Mouse (Mus musculus) embryonic facial prominence, embryonic 15.5 days (tissue): ENCODE data around the gene Tmem95. TPM values are rescaled to one million over a fixed set of nuclear protein-coding genes. Genes with fewer than 3 reads are reported as not detected.
"Not testable (repeated sequence)": the region's sequence is repeated elsewhere in the genome, so short reads cannot be mapped to it uniquely, and the experiment has no call there.

Experiments used
- ATAC-seq: fragments of 200-750 bp; cut with Nextera tagmentation; 2 replicates; pipeline ENCODE4 v1.8.0; 2017; ENCODE audit warnings: low read depth, moderate TSS enrichment; ENCODE audit not compliant: insufficient number of reproducible peaks, low FRiP score, low TSS enrichment
- H3K27ac ChIP-seq: fragments of 300-500 bp; sonication (generic); replicated peaks from 2 replicates; pipeline ENCODE4 v1.5.1; 2015; ENCODE audit warnings: mild to moderate bottlenecking, inconsistent platforms
- H3K27me3 ChIP-seq: fragments of 300-500 bp; sonication (generic); 2 replicates; pipeline ENCODE4 v1.6.1; 2015; ENCODE audit warnings: inconsistent platforms
- H3K36me3 ChIP-seq: fragments of 300-500 bp; sonication (generic); 2 replicates; pipeline ENCODE4 v1.6.1; 2015; ENCODE audit warnings: mild to moderate bottlenecking, inconsistent platforms
- H3K4me1 ChIP-seq: fragments of 300-500 bp; sonication (generic); 2 replicates; pipeline ENCODE4 v1.6.1; 2015; ENCODE audit warnings: inconsistent platforms
- H3K4me2 ChIP-seq: fragments of 300-500 bp; sonication (generic); replicated peaks from 2 replicates; pipeline ENCODE4 v1.6.1; 2015; ENCODE audit warnings: mild to moderate bottlenecking, inconsistent platforms
- H3K4me3 ChIP-seq: fragments of 300-500 bp; sonication (generic); replicated peaks from 2 replicates; pipeline ENCODE4 v1.5.1; 2015; ENCODE audit warnings: mild to moderate bottlenecking, inconsistent platforms
- H3K9ac ChIP-seq: fragments of 300-500 bp; sonication (generic); 2 replicates; pipeline ENCODE4 v1.6.1; 2015; ENCODE audit warnings: inconsistent platforms
- H3K9me3 ChIP-seq: fragments of 300-500 bp; sonication (generic); replicated peaks from 2 replicates; pipeline ENCODE4 v1.6.1; 2016; ENCODE audit warnings: inconsistent platforms
- WGBS: fragments of 180-500 bp; shearing (Covaris S2); methylation state at CpG from one replicate; pipeline ENCODE4 v1.1.7; 2015; 5-methylcytosine and 5-hydroxymethylcytosine counted together
- polyA plus RNA-seq: library from polyadenylated mRNA; unstranded; fragments of >200 nt; fragmentation: Nextera tagmentation; extraction: Ambion mirVana; gene quantifications from 2 replicates; pipeline ENCODE4 v1.2.1, GENCODE M21; 2015

Gene Tmem95
- polyA plus RNA-seq, 1 experiment from 2014 or later, result 0.35 TPM

DNA sequence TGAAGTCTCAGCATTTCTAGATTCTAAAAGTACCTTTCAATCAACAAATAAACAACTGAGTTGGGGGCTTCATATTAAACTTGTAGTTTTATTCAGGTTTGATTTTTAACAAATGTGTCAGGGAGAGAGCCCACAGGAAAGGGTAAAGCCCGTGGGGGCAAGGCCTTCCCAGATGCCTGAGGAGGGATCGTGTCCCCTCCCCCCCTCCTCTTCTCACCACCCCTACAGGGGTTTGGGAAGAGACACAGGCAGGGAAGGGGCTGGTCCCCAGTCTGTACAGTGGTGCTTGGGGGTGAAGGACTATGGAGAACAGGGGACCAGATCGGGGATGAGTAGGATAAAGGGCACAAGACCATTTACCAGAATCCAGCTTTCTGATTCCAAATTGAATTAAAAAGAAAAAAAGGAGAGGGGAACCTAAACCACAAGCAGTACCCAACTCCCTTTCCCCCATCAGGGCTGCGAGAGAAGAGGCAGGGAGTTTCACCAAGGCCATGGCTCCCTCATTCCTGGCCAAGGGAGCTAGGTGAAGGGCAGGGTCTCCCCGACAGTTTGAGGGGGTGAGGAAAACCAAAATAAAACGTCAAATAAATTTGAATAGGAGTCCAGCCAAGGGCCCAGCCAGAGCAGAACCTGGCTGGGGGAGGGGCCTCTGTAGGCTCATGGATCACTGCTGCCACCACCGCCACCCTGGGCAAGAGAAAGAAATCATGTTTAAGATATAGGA lies 39.0 kb upstream of the Tmem95 start:
- not testable (repeated sequence) for H3K27me3 ChIP-seq, H3K4me3 ChIP-seq, ATAC-seq, H3K9ac ChIP-seq, H3K9me3 ChIP-seq, H3K27ac ChIP-seq, H3K4me2 ChIP-seq
- WGBS, result 44% methylated on average over 7 of the region's 7 CpGs
- Histone ChIP-seq H3K4me1 (peaks cover 46% of the 10 kb centered on the region), H3K36me3 (peaks cover 60% of the 10 kb centered on the region)

DNA sequence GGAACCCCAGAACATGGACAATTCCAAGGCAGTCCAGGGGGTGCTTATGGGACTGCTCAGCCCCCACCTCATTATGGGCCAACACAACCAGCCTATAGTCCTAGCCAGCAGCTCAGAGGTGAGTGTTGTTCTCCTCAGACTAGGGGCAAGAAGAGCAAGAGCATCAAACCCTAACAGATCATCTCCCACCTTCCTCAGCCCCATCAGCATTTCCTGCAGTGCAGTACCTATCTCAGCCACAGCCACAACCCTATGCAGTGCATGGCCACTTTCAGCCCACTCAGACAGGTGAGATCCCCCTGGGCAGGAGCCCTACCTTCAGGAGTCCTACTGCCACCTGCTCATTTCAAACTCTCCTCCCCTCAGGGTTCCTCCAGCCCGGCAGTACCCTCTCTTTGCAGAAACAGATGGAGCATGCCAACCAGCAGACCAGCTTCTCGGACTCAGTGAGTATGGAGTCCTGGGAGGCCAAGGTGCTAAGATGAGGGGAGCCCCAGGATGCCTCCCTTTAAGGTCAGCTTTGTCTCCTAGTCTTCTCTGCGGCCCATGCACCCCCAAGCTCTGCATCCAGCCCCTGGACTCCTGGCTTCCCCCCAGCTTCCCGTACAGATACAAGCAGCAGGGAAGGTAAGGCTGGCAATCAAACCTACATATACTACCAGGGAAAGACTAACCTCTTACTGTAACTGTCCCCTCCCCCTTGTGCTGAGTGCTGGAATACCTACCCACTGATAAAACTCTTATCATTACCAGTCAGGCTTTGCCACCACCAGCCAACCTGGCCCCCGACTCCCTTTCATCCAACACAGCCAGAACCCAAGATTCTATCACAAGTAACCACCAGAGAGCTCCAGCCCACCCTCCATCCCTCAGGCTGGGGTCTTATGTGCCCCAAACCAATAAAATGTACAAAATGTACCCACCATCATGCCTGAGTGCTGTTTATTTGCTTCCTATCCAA lies 38.1 kb upstream of the Tmem95 start:
- Histone ChIP-seq H3K4me1 (peaks cover 46% of the 10 kb centered on the region), H3K9ac (no peak overlapping the region), H3K36me3 (peaks cover 69% of the 10 kb centered on the region), H3K27ac (no peak overlapping the region), H3K27me3 (no peaks in the 10 kb centered on the region), H3K4me3 (peak overlapping the region; percentile 75), H3K9me3 (no peaks in the 10 kb centered on the region), H3K4me2 (peak overlapping the region; percentile 89; the same call in 1 of the 2 replicates)
- WGBS, result 62% methylated on average over 5 of the region's 5 CpGs
- ATAC-seq, result no peak

DNA sequence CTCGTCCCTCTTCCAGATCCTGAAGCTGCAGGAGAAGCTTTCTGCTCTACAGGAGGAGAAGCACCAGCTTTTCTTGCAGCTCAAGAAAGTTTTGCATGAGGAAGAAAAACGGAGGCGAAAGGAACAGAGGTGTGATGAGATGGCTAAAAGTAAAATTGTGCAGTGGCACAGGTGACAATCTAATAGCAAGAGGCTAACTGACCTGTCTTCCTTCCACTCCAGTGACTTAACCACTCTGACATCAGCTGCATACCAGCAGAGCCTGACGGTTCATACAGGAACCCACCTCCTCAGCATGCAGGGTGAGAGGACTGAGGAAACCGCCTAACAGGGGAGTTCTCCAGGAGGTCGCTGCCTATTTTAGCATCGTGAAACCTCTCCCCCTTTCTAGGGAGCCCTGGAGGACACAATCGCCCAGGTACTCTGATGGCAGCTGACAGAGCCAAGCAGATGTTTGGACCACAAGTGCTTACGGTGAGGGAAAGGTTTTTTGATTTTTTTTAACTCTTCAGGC lies 37.2 kb upstream of the Tmem95 start:
- peaks cover 79% of the 10 kb centered on the region for H3K36me3 ChIP-seq
- H3K4me3 ChIP-seq, result peak overlapping the region; percentile 75
- H3K4me2 ChIP-seq, result peak overlapping the region; percentile 89
- H3K27me3 ChIP-seq, result no peaks in the 10 kb centered on the region
- WGBS, result 27% methylated on average over 9 of the region's 9 CpGs
- ATAC-seq, result no peak
- H3K9ac ChIP-seq, result peak overlapping the region; percentile 80; the same call in 1 of the 2 replicates
- 0 out of 2 replicates have a peak overlapping the region, but pooled peaks have one; percentile 92 for H3K27ac ChIP-seq
- peaks cover 46% of the 10 kb centered on the region for H3K4me1 ChIP-seq
- H3K9me3 ChIP-seq, result no peaks in the 10 kb centered on the region

DNA sequence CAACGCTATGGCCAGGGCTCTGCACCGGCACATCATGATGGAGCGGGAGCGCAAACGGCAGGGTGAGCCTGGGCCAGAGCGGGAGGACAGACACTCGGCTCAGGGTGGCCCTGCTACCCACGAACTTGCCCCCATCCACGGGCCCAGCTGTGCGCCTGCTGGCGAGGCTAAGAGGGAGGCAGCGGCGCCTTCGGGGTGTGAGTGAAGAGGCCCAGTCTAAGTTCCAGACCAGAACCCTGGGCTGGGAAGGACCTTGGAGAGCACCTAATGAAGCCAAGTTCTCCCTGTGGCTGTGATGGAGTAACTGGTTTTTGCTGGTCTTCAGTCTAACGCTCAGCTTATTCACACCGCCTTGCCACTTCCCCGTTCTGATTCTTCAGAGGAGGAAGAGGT lies 36.5 kb upstream of the Tmem95 start:
- peak overlapping the region; percentile 80 for H3K9ac ChIP-seq
- H3K36me3 ChIP-seq, result peaks cover 85% of the 10 kb centered on the region
- no peaks in the 10 kb centered on the region for H3K9me3 ChIP-seq
- no peaks in the 10 kb centered on the region for H3K27me3 ChIP-seq
- peak overlapping the region; percentile 92 for H3K27ac ChIP-seq
- ATAC-seq, result 0 out of 2 replicates have a peak, but pooled peaks have one; percentile 4
- H3K4me3 ChIP-seq, result peak overlapping the region; percentile 75
- H3K4me1 ChIP-seq, result peaks cover 43% of the 10 kb centered on the region
- peak overlapping the region; percentile 89 for H3K4me2 ChIP-seq
- 3% methylated on average over 17 of the region's 17 CpGs for WGBS

DNA sequence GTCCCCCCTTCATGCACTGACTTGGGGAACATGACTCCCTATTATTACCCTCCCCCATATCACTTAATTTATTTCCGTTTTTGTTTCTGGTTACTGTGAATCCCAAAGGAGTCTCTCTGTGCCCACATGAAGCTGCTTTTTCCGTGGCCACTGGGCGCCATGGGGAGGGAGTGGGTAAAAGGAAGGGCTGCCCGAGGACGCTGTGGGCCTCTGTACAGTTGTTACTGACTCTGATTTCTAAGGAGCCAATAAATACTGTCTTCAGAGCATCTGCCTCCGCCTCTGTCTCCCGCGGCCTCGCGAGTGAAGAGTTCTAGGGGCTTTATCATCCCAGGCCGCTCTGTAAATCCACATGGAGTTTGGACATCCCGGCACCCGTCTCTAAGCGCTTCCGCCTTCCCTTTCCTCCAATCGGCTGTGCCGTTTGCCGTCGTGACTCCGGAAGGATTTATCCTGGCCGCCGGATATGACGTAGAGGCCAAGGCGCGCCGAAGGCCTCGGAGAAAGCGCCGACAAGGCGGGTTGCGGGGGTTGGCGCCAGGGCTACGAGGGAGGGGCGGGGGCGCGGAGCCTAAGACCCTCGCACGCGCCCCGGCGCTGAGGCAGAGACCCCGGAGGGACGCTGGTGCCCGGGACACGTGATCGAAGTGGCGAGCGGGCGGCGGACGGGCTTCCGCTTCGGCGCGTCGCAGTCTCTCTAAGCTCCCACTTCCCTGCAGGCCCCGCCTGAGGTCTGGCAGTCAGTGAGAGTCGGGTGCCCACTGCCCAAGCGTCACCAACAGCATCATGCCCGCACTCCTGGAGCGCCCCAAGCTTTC lies 35.9 kb upstream of the Tmem95 start, which contains the start of gene Gps2:
Gene Gps2 (plus strand): TSS at position 335 of the 818 bp plus-strand sequence.
- no peaks in the 10 kb centered on the region for H3K9me3 ChIP-seq
- H3K4me3 ChIP-seq, result peak within 1 kb of the TSS; percentile 75
- H3K9ac ChIP-seq, result peak within 1 kb of the TSS; percentile 80
- H3K4me2 ChIP-seq, result peak within 1 kb of the TSS; percentile 89
- H3K27ac ChIP-seq, result peak within 1 kb of the TSS; percentile 92
- no peaks in the 10 kb centered on the region for H3K27me3 ChIP-seq
- peaks cover 85% of the 10 kb centered on the region for H3K36me3 ChIP-seq
- 1% methylated on average over 61 of the region's 61 CpGs for WGBS
- H3K4me1 ChIP-seq, result peaks cover 37% of the 10 kb centered on the region
- ATAC-seq, result peak; percentile 89

DNA sequence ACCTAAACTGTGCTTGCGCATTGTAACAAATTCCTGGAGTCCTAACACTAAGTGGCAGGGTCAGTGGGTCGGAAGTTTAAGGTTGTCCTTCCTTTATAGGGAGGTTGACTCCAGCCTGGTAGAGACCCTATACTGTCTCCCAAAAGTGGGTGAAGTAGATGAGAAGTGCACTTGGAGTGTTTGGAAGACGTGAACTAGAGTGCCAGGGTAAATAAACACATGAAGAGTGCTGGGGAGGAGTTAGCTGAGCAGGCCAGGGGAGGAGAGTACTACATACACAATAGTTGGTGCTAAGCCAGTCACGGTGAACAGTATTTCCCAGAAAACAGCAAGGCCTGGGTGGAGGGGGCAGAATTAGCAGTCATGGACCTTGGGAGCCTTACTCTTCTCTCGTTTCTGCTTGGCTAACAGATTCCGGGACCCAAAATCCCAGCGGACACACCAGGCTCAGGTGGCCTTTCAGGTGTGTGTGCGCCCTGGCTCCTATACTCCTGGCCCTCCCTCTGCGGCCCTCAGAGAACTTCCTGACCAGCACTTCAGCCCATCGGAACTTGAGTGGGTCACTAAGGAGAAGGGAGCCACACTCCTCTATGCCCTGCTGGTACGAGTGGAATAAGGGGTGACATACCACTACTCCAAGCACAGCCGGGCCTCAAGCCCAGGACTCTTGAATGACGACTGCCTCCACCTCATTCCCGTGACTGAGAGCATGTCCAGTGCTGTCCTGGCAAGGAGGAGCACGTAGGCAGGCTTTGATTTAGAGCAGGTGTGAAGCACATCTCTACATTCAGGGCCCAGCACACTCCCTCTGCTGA lies 35.1 kb upstream of the Tmem95 start:
- peak overlapping the region; percentile 89 for H3K4me2 ChIP-seq
- peak overlapping the region; percentile 75 for H3K4me3 ChIP-seq
- H3K9ac ChIP-seq, result 0 out of 2 replicates have a peak overlapping the region, but pooled peaks have one; percentile 80
- peak overlapping the region; percentile 92; the same call in 1 of the 2 replicates for H3K27ac ChIP-seq
- no peaks in the 10 kb centered on the region for H3K9me3 ChIP-seq
- H3K4me1 ChIP-seq, result peaks cover 30% of the 10 kb centered on the region
- no peak for ATAC-seq
- WGBS, result 73% methylated on average over 15 of the region's 15 CpGs
- peaks cover 85% of the 10 kb centered on the region for H3K36me3 ChIP-seq
- no peaks in the 10 kb centered on the region for H3K27me3 ChIP-seq

DNA sequence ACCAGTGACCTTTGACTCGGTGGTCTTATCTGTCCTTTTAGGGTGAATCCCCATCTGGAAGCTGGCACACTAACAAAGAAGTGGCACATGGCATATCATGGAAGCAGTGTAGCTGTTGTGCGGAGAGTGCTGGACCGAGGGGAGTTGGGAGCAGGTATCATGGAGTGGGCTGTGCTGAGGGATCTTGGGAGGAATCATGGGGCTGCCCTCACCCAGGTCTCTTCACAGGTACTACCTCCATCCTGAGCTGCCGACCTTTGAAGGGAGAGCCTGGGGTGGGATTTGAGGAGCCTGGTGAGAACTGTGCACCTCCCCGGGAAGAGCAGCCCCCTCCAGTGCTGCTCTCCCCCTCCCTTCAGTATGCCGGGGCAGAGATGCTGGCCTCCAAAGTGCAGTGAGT lies 33.9 kb upstream of the Tmem95 start:
- H3K4me2 ChIP-seq, result no peak overlapping the region
- 82% methylated on average over 6 of the region's 6 CpGs for WGBS
- peaks cover 30% of the 10 kb centered on the region for H3K4me1 ChIP-seq
- peaks cover 85% of the 10 kb centered on the region for H3K36me3 ChIP-seq
- no peak overlapping the region for H3K27ac ChIP-seq
- no peaks in the 10 kb centered on the region for H3K27me3 ChIP-seq
- no peak overlapping the region for H3K4me3 ChIP-seq
- no peak for ATAC-seq
- H3K9me3 ChIP-seq, result no peaks in the 10 kb centered on the region
- H3K9ac ChIP-seq, result no peak overlapping the region

DNA sequence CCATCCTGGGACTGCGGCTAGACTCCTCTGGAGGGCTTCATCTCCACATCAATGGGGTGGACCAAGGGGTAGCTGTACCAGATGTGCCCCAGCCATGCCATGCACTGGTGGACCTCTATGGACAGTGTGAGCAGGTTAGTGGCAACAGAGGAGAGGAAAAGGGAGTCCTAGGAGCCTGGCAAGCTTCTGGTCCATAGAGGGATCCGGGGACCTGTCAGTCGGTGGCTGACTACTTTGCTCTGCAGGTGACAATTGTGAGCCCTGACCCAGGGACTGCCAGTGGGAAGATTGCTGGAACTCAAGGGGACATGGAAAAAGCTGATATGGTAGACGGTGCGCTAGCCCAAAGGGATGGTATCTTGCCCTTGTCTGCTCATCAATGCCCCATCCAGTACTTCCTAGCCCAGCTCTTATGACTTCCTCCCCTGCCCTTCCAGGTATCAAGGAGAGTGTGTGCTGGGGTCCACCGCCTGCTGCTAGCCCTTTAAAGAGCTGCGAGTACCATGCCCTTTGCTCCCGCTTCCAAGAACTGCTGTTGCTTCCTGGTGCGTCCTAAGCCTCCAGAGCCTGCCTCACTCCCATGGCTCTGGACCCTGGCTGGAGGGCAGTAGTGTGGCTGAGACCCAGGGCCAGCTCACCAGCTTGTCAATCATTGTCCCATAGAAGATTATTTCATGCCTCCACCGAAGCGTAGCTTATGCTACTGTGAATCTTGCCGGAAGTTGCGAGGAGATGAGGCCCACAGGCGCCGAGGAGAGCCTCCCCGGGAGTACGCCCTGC lies 33.2 kb upstream of the Tmem95 start:
- Histone ChIP-seq H3K9me3 (no peaks in the 10 kb centered on the region), H3K9ac (no peak overlapping the region), H3K36me3 (peaks cover 85% of the 10 kb centered on the region), H3K4me3 (no peak overlapping the region), H3K27ac (no peak overlapping the region), H3K27me3 (no peaks in the 10 kb centered on the region), H3K4me2 (no peak overlapping the region), H3K4me1 (peaks cover 25% of the 10 kb centered on the region)
- 94% methylated on average over 17 of the region's 17 CpGs for WGBS
- no peak for ATAC-seq

DNA sequence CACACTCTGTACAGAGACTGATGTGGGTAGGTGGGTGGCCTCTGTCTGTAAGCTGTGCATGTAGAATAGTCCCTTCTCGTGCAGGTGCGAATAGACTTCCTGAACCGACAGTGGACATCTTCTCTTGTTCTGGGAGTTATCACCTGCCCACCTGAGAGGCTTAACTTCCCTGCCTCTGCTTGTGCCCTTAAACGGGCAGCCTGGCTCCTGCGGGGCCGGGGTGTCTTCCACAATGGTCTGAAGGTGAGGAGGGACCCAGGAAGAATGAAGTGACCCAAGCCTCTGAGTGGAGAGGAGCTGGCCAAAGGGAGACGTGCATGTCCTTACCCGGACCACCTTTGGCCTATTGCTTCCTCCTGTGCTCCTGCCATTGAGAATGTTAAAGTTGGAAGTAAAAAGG lies 32.4 kb upstream of the Tmem95 start:
- Histone ChIP-seq H3K36me3 (peaks cover 85% of the 10 kb centered on the region), H3K9me3 (no peaks in the 10 kb centered on the region), H3K27me3 (no peaks in the 10 kb centered on the region), H3K4me2 (no peak overlapping the region), H3K4me3 (no peak overlapping the region), H3K9ac (no peak overlapping the region), H3K27ac (no peak overlapping the region), H3K4me1 (peaks cover 17% of the 10 kb centered on the region)
- 91% methylated on average over 8 of the region's 8 CpGs for WGBS
- no peak for ATAC-seq
